Mouse (Mus musculus) limb, embryonic 14.5 days (tissue): ENCODE results near the gene Dcaf8. TPM values are rescaled to one million over a fixed set of nuclear protein-coding genes. Genes with fewer than 3 reads are reported as not detected.

Experiments used
- ATAC-seq: fragments of 200-750 bp; cut with Nextera tagmentation; 2 replicates; pipeline ENCODE4 v1.8.0; 2017; ENCODE audit warnings: low read depth, moderate number of reproducible peaks, moderate TSS enrichment; ENCODE audit not compliant: low FRiP score
- DNase-seq: peaks from one replicate; pipeline ENCODE4 v3.0.0-alpha.2; 2015; ENCODE audit warnings: low spot score
- H3K27ac ChIP-seq: fragments of 300-500 bp; sonication (generic); replicated peaks from 2 replicates; pipeline ENCODE4 v1.5.1; 2014; ENCODE audit warnings: low read depth, mild to moderate bottlenecking, low read length, moderate library complexity, mixed read lengths
- H3K27me3 ChIP-seq: fragments of 300-500 bp; sonication (generic); 2 replicates; pipeline ENCODE4 v1.6.1; 2014; ENCODE audit warnings: low read length, mixed read lengths; ENCODE audit not compliant: control insufficient read depth, insufficient read depth
- H3K36me3 ChIP-seq: fragments of 300-500 bp; sonication (generic); 2 replicates; pipeline ENCODE4 v1.6.1; 2014; ENCODE audit warnings: mild to moderate bottlenecking, low read length, moderate library complexity, mixed read lengths; ENCODE audit not compliant: control insufficient read depth, insufficient read depth
- H3K4me1 ChIP-seq: fragments of 300-500 bp; sonication (generic); 2 replicates; pipeline ENCODE4 v1.6.1; 2014; ENCODE audit warnings: antibody characterized with exemption, low read length, mixed read lengths; ENCODE audit not compliant: control insufficient read depth, insufficient read depth
- H3K4me2 ChIP-seq: fragments of 300-500 bp; sonication (generic); replicated peaks from 2 replicates; pipeline ENCODE4 v1.6.1; 2014; ENCODE audit warnings: low read depth, mild to moderate bottlenecking, low read length, moderate library complexity; ENCODE audit not compliant: severe bottlenecking
- H3K4me3 ChIP-seq: fragments of 300-500 bp; sonication (generic); replicated peaks from 2 replicates; pipeline ENCODE4 v1.5.1; 2014; ENCODE audit warnings: low read length
- H3K9ac ChIP-seq: fragments of 300-500 bp; sonication (generic); 2 replicates; pipeline ENCODE4 v1.6.1; 2014; ENCODE audit warnings: mild to moderate bottlenecking, low read depth, low read length, moderate library complexity; ENCODE audit not compliant: severe bottlenecking
- H3K9me3 ChIP-seq: fragments of 300-500 bp; sonication (generic); 2 replicates; pipeline ENCODE4 v1.6.1; 2016; ENCODE audit warnings: low read length; ENCODE audit not compliant: control insufficient read depth
- POLR2A ChIP-seq: fragments of 200-500 bp; IDR thresholded peaks from 2 replicates; pipeline ENCODE4 v1.8.0; 2012; ENCODE audit warnings: inconsistent platforms, mild to moderate bottlenecking, moderate library complexity, borderline replicate concordance; ENCODE audit not compliant: insufficient read depth, insufficient read length; ENCODE audit errors: extremely low read depth
- WGBS: fragments of 180-500 bp; shearing (Covaris S2); extraction: QIAGEN DNeasy Blood & Tissue Kit; methylation state at CpG from one replicate; pipeline ENCODE4 v1.1.7; 2014; 5-methylcytosine and 5-hydroxymethylcytosine counted together
- polyA plus RNA-seq, 2 experiments: library from polyadenylated mRNA; depleted of rRNA in 1 of 2; stranded (reverse) in 1 of 2; unstranded in 1 of 2; fragments of >200 nt; fragmentation: Nextera tagmentation in 1 of 2; extraction: Ambion mirVana in 1 of 2; gene quantifications; 2 replicates each; pipeline versions ENCODE4 v1.2.1 to v1.2.3; 2012 to 2014

The Dcaf8 gene
- polyA plus RNA-seq, 2 experiments, result 120 to 121 TPM

DNA sequence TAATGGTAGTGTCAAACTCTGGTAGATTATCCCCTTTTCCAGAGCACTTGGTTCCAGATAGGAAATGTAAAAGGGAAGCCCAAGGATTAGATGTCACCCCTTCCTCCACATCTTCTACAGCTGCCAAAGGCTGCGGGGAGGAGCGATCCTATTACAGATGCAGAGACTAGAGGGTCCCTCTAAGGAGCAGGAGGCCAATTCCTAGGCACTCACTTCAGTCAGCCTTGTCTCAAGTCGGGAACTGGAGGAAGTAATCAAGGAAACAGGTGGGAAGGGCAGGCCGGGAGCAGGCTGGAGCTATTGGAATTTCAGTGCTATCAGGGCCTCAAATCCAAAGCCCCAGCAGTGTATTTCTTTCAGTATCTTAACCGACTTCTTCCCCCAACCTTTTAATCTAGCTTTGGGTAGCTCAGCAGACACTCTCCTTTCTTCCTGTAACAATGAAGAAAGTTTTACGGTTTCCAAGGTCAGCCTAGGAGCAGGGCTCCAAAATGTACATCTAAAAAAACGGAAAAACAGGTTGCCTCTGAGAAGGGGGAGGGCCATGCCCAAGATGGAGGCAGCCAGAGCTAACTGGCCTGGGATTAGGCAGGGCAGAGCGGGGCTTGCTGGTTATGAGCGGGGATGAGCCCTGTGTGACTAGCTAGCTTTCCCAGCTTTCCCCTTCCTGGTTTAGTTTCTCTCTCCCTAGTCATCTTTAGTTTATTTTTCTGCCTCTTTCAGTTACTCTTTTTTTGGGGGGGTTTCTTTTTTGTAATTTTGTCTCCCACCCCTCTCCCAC lies 56.3 kb downstream of the Dcaf8 start:
- ATAC-seq (no peak), DNase-seq (no peak)
- Histone ChIP-seq H3K27me3 (no peaks in the 10 kb centered on the region), H3K27ac (peak overlapping the region; percentile 75), H3K4me2 (peak overlapping the region; percentile 78), H3K36me3 (peaks cover 33% of the 10 kb centered on the region), H3K4me1 (peaks cover 52% of the 10 kb centered on the region), H3K9ac (0 out of 2 replicates have a peak overlapping the region, but pooled peaks have one; percentile 7), H3K4me3 (0 out of 2 replicates have a peak overlapping the region, but pooled peaks have one; percentile 8), H3K9me3 (no peaks in the 10 kb centered on the region)
- 22% methylated on average over 9 of the region's 9 CpGs for WGBS
- TF ChIP-seq POLR2A, result no peak

DNA sequence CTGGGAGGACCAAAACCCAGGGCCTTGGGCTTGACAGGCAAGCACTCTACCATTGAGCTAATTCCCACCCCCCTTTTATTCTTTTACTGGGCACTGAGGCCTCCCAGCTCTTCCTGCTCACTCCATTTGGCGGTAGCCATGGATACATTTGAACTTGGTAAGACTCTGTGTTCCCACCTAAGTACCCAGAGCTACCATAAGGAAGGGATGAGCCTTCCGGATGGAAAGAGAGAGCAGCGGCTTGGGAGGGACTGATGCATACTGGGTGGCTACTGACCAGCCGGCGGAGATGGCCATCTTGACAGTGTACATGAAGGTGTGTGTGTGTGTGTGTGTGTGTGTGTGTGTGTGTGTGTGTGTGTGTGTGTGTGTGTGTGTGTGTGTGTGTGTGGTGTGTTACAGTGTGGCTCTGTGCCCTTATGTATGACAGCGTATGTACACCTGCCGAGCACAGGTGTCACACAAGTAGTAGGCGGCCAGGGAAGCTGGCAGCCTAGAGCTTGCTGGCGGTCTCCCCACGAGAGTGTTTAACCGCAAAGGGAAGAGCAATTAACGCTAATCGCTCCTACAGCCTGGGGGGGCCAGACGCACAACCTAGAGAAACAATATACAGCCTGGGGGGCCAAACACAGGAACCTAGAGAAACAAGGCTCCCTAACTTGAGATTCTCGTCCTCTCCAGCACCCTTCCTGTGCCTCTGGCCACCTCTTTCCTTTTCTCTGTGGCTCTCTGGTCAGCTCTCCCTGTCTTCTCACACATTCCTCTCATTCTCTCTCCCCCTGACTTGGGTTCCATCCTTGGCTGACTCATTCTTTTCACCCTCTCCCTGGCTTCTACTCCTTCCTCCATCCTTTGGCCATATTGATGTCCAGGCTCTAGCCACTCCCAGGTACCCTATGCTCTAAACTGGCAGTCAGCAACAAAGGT lies 57.2 kb downstream of the Dcaf8 start:
- H3K9ac ChIP-seq, result peak overlapping the region; percentile 78
- ATAC-seq (no peak), DNase-seq (no peak)
- peak overlapping the region; percentile 78 for H3K4me2 ChIP-seq
- TF ChIP-seq POLR2A, result no peak
- H3K27ac ChIP-seq, result peak overlapping the region; percentile 75
- H3K9me3 ChIP-seq, result no peaks in the 10 kb centered on the region
- no peaks in the 10 kb centered on the region for H3K27me3 ChIP-seq
- WGBS, result 41% methylated on average over 15 of the region's 15 CpGs
- H3K36me3 ChIP-seq, result peaks cover 29% of the 10 kb centered on the region
- peaks cover 52% of the 10 kb centered on the region for H3K4me1 ChIP-seq
- H3K4me3 ChIP-seq, result peak overlapping the region; percentile 70

DNA sequence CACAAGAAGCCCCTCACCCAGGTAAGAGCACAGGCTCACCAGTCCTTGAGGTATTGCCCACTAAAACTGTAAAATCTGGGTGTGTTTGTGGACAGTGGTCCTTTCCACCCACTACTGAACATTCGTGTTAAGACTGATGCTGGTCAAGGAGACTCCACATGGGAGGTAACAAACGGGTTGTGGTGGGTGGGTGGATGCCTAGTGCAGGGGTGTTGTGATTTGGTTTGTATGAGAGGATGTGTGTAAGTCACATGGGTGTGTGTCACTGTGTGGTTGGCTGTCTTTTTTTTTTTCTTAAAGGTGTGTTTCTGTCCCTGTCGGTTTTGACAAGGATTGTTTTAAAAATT lies 57.8 kb downstream of the Dcaf8 start:
- Histone ChIP-seq H3K36me3 (peaks cover 22% of the 10 kb centered on the region), H3K4me3 (peak overlapping the region; percentile 70), H3K27ac (no peak overlapping the region), H3K4me1 (peaks cover 52% of the 10 kb centered on the region), H3K27me3 (no peaks in the 10 kb centered on the region), H3K9me3 (no peaks in the 10 kb centered on the region), H3K4me2 (peak overlapping the region; percentile 78), H3K9ac (peak overlapping the region; percentile 78)
- ATAC-seq, result no peak
- 15% methylated on average over 3 of the region's 3 CpGs for WGBS
- DNase-seq, result no peak
- no peak for TF ChIP-seq POLR2A

DNA sequence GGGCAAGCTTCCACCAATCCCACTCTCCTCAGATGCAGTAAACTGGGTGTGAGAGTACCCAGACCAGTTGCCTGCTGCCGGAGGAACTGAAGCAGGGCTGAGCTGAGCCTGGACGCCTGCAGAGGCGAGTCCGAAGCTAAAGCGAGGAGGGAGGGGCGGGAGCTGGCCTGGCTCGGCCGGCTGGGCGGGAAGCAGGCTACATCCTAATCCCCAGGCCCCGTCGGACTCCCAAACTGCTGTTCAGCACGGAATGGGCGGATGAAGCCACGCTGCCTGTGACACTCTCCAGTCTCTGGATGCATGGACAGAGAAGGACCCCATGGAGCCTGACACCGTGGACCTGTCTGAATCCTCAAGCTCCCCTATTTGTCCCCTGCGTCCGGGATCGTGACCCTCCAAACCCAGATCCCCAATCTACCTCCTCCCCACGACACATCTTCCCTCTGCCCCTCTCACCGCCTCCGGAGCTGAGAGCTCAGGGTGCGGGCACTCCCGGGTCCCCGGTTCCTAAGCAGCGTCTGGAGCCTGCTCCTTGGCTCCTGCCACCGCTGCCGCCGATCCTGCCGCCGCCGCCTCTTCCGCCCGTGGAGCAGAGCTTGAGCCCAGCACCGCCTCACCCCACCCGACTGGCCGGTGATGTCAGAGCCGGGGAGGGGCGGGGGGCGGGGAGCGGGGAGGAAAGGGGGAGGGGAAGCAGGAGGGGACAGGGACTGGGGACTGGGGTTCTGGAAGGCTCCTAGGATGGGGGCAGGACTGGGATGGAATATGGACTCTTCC lies 58.4 kb downstream of the Dcaf8 start, which contains the start of gene Pea15a:
TSS of gene Pea15a (minus strand) at position 664 of the 777 bp plus-strand sequence.
- H3K4me3 ChIP-seq, result peak within 1 kb of the TSS; percentile 70
- H3K27ac ChIP-seq, result peak within 1 kb of the TSS; percentile 79
- ATAC-seq (peak; percentile 81), DNase-seq (peak; percentile 70)
- peak within 1 kb of the TSS; percentile 78 for H3K4me2 ChIP-seq
- no peaks in the 10 kb centered on the region for H3K27me3 ChIP-seq
- WGBS, result under 1% methylated on average over 29 of the region's 40 CpGs
- no peaks in the 10 kb centered on the region for H3K9me3 ChIP-seq
- peaks cover 46% of the 10 kb centered on the region for H3K4me1 ChIP-seq
- peaks cover 16% of the 10 kb centered on the region for H3K36me3 ChIP-seq
- H3K9ac ChIP-seq, result peak within 1 kb of the TSS; percentile 78
- TF ChIP-seq POLR2A, result no peak
